Mouse (Mus musculus): ENCODE results near the gene Gsta2.
"Not testable (repeated sequence)": the region's sequence is repeated elsewhere in the genome, so short reads cannot be mapped to it uniquely, and the experiment has no call there.

Gsta2 gene

DNA sequence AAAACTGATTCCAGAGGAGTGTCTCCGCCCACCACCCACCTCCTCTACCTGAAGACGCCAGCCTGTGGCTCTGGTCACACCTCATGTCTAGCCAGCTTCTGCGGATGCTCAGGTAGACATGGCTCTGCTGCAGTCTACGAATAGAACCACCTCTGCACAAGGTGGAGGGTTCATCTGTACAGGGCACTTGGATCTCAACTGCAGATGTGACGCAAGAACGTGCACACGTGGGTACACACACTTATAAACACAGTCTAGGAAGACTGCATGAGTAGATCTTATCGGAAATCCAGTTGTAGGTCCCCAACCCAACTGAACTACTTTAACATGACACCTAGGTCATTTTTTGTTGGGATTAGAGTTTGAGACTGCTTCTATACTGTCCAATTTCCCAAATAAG lies at the start of gene Gsta2:
TSS of gene Gsta2 (minus strand) at position 178 of the 400 bp plus-strand sequence.
- DNase-seq: no peak

DNA sequence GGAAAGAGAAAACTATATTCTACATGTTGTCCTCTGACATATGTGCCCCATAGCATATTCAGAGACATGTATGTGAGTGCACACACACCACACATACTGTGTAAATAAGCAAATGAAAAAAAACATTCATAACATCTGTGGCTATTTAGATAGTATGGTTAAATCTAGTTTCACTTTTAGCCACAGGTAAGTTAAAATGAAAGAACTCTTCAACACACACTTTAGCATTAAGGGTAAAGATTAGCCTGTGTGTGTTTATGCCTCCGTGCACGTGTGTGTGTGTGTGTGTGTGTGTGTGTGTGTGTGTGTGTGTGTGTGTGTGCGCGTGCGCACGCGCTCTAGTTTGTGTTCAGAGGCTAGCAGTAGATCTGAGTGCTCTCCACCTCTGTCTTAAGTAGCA lies 46.0 kb upstream of the Gsta2 start:
- no peak for DNase-seq

DNA sequence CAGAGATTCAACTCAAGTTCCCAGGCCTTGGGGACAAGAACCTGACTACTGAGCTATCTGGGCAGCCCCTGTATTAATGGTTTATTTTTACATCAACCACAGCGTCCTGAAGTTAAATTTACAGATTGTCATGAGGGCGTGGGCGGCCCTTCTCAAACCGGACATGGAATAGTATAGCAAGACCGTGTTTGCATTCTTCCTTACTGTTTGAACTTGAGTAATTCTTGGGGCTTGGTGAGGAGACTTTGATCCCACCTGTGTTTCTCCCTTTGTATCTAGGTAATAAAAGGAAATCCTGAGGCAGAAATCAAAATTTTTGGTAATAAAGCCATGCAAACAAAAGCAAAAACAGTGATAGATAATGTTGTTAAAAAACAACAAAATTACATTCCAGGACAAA lies 45.0 kb upstream of the Gsta2 start:
- no peak for DNase-seq

DNA sequence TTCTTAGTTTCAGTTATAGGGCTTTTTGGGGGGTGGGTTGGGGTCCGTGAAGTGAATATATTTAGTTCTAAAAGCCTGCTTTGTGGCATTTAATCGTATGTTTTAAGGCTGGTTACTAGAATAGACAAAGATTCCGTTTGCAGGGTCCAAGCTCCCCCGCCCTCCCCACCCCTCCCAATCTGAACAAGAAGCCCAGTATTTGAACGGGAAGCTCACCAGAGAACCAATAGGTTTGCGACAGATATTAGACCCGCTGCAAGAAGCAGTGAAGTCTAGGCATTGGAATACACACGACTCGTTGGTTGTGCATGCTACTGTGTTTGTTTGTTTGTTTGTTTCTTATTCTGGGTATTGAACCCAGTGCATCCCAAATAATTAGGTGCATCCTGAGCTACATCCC lies 40.9 kb upstream of the Gsta2 start:
- DNase-seq: no peak

DNA sequence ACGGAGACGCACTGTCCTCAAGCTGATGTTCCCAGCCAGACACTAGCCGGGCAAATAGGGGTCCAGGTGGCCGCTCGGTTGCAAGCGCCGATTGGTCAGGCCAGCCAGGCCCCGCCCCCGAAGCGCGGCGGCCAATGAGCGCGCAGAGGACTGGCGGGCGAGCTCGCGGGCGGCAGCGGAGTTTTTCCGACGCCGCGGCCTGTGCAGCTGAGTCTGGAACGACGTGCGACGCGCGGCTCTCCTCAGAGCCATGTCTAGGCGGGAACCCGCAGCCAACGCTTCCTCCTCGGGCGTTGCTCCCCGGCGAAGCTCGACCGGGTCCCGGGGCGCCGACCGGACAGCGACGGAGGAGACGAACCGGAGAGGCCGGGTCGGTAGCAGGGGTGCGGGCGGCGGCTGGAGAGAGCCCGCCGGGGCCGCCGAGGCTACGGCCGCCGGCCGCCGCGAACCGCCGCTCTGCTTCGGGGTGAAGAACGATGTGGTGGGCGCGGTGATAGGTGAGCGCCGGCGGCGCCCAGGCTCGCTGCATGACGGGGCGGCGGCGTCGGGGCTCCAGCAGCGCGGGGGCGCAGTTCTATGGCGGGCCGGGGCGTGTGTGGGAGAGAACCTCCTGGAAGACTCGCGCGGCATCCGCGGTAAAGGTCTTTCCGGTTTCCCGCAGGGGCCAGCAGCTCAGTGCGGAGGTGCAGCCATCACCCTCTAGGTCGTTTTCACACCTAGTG lies 40.2 kb upstream of the Gsta2 start, which contains the start of gene Ddx43:
TSS of gene Ddx43 (plus strand) at position 148 of the 722 bp plus-strand sequence.
- DNase-seq: peak; percentile 21 to 38

DNA sequence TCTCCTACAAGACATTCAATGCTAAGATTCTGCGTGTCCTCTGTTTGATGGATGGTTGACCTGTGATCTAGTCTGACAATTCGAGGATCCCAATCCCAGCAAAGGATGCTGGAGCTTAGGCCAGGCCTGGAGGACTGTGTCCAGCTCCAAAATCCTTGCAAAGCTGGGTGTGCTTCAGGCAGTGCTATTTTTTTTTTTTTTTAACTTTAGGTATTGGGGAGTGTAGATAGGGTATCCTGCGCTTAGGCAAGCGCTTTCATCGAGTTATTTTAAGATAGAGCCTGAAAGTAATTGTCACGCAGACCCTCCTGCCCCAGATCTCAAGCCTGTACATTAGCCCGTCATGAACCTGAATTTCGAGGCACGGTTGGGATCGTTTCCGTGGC lies 39.6 kb upstream of the Gsta2 start:
- DNase-seq: no peak

DNA sequence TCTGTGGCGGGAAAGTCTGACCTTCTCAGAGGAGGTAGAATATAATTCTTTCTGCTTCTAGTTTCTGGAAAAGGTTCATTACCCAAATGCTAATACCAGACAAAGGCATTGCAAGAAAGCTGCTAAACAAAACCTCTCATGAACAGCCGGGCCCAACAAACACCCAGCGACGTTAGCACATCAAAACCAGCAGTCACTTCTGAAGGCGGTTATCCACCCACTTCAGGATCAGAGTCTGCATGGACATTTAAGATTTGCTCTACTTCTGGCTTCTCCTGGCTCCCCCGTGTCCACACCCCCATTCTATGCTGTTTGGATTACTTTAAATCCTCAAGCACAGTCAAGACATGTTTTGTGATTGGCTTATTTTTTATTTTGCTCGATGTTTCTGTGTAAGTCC lies 39.0 kb upstream of the Gsta2 start:
- no peak for DNase-seq

DNA sequence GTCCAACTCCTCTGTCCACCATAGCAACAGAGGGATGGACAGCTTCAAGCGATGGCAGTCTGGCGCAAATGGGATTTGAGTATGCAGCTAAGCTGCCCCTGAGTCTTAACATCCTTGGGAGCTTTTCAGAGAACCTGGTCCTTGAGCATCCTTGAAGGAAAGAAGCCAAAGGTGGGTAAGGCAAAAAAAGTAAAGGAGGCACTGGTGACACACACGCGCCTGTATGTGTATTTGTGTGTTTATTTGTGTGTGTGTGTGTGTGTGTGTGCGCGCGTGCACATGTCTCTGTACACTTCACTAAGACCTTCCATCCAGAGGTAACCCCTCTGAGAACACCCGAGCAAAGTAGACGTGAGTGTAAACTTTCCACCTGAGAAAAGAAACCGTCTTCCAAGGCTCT lies 38.2 kb upstream of the Gsta2 start:
- no peak for DNase-seq

DNA sequence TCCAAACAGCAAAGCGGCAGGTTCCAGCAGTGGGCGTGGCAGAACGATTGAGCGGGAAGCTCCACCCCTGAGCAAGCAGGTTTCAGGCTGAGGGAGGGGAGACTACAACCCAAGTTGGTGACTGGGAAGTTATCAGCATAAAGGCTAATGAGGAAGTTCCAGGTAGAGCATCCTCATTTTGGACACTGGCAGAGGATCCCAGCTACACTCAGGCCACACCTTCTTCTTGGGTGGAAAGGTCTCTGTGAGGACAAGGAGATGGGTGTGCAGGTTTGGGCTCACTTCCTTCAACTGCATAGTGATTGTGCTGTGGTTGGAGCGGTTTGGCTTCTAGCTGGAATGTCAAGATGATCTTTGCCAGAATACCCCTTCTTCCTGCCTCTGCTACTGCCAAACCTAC lies 34.4 kb upstream of the Gsta2 start:
- no peak for DNase-seq

DNA sequence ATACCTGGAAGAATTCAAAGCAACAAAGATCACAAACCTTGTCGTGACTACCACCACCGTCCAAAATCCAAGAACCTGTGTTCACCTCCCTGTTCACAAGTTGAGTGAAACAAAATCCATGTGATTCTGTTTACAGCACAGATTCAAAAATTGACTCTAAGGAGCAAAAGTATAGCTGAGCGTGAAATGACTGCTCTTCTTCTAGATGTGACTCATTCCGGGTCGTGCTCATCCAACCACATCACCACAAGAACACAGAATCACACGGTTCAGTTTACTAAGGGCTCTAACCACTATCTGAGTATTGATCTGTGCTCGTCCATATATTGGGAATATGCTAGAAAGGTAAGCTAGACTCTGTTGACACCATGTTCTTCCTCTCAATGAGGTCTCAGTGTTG lies 31.4 kb upstream of the Gsta2 start:
- DNase-seq: no peak

DNA sequence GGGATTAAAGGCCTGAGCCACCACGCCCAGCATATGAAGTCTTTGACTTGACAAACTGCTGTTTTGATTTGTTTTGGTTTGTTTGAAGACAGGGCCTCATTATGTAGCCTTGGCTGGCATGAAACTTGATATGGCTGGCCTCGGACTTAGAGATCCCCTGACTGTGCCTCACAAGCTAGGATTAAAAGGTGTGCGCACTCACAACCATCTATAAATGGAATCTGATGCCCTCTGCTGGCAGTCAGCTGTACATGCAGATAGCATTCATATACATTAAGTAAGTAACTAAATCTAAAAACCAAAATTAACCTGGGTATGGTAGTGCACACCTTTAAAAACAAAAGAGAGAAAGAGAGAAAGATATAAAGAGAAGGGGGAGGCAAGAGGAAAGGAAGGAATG lies 30.3 kb upstream of the Gsta2 start:
- DNase-seq: no peak

DNA sequence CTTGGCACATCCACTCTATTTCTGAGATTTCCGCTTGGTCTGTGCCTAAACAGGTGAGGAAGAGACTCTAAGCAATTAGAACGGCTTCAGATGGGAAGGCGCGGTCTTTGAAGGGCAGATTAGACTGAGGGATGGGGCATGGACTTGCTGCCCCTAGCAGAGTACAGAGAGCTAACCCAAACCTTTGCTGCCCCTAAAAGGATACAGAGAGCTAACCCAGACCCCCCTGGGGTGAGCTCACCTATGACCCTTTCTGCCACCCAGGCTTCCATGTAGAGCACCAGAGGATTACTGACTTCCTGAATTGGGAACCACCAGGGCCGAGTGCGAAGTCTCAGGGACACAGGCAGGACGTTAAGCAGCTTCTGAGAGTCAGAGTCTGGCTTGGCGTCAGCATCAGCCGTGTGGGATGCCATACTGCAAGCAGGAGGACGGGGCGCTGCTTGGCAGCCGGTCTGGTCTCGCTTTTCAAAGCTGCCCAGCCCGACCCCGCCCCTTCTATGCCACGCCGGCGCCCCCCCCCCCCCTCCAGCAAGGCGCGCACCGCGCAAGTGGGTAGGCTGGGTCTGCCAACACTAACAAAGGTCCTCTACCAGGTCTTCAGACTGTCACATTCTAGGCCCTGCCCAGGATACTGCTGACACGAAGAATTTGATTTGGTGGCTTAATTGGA lies 22.7 kb upstream of the Gsta2 start, which contains the start of gene Ooep:
TSS of gene Ooep (minus strand) at position 613 of the 673 bp plus-strand sequence.
- peak; percentile 18 to 46 for DNase-seq

DNA sequence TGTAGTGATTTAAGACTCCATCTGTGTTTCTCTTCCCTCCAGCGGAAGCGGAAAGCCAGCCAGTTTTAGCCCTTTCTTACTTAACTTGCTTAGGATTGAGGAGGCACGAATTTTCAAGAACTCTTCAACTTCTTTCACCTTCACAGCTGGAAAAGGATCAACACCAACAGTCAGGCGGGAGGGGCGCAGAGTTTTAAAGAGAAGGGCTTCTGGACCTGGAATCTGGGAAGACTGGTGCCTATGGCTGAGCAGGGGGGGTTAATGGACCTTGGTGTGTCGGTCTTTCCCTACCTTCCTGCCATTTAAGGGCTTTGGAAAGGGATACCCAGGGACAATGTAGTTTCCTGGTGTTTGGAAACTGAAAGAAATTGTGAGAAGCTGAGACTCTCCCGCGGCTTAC lies 22.0 kb upstream of the Gsta2 start:
- DNase-seq: no peak

DNA sequence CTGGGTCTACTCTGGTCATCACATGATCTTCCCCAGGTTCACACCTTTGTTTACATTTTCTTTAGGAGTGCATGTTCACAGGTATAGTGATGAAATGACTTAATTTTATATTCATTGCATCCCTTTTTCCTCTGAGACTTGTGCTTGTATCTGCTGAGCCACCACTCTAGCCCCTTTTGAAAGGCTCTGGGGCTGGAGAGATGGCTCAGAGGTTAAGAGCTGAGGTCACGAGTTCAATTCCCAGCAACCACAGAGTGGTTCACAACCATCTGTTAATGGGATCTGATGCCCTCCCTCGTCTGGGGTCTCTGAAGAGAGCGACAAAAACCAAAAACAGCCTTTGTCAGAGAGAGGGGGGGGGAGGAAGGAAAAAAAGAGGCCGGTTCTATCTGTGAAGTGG lies 19.9 kb upstream of the Gsta2 start:
- no peak for DNase-seq

DNA sequence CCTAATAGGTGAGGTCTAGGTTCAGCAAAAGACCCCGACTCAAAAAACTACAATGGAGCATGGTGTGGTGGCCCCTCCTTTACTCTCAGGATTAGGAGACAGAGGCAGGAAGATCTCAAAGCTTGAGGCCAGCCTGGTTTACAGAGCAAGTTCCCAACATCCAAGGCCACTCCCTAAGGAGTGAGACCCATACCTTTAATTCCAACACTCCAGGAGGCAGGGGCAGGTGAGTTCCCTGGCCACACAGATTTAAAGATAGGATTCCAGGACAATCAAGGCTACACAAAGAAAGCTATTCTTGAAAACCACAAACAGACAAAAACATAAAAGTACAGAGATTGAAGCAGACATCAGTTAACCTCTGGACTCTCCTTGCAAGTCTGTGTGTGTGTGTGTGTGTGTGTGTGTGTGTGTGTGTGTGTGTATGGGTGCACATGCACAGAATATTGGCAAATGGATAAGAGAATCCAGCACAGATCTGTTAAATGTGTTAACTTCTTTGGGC lies 19.3 kb upstream of the Gsta2 start:
- DNase-seq: no peak

DNA sequence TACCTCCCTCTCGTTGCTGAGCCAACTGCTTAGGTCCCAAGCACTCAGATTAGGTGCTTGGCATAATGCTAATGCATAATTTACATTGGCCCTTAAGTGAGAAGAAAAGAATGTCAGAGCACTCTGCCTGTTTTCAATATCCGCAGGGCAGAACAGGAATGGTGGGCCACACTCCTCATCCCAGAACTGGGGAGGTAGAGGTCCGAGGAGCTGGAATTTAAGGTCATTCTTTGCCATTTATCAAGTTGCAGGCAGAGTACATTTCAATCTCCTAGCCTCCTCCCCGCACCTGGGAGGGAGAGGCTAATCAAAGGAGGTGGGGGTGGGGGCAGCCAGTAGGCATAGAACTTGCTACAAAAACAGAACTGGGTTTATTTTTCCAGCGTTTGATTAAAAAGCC lies 18.8 kb upstream of the Gsta2 start:
- no peak for DNase-seq

DNA sequence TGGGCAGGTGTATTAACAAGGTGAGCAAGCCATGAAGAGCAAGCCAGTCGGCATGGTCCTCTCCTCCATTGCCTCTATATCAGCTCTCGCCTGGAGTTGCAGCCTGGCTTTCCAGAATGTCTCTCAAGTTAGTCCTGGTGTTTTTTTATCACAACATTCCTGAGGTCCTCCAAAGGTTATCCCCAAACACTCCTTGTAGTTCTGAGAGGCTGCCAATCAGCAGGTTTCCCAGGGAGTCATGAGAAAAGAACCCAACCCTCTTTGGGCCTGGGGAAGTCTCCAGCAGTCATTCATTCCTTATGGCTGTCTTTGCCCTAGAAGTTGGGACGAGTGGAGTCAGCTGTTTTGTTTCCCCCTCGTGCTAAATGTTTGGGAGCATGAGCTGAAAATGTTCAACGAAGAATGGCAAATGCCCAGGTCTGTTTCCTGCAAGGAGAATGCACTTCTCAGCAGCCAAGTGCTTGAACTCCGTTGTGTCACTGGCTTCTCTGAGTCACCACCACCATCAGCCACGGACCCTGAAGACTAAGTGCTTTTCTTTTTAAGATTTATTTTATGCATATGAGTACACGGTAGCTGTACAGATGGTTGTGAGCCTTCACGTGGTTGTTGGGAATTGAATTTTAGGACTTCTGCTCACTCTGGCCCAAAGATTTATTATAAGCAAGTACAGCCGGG lies 17.4 kb upstream of the Gsta2 start:
- DNase-seq: no peak

DNA sequence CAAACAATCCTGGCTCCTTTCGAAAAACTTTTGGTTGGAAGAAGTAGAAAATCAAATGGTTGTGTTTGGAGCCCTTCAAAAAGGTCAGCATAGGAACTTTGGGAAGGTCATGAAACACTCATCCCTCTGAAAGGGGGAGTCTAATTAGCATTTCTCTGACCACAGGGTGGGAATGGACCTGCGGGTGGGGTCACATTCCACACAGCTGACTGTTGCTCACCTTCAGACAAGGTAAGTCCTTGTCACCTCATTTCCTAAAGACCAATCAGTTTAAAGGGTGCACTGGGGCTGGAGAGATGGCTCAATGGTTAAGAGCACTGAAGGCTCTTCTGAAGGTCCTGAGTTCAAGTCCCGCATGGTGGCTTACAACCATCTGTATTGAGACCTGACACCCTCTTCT lies 15.9 kb upstream of the Gsta2 start:
- DNase-seq: no peak

DNA sequence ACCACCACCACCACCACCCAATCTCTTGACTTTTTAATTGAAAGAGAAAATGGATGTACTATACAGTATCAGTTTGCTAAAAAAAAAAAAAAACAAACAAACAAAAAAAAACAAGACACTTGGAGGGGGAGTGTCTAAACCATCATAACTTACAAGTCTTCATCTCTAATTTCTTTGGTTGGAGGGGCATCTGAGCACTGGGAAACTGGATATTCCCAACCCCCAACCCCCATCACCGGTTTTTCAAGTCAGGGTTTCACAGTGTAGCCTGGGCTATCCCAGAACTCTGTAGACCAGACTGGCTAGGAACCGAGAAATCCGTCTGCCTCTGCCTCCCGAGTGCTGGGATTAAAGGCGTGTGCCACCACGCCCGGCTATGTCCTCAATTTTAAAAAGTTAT lies 14.2 kb upstream of the Gsta2 start:
- no peak for DNase-seq

DNA sequence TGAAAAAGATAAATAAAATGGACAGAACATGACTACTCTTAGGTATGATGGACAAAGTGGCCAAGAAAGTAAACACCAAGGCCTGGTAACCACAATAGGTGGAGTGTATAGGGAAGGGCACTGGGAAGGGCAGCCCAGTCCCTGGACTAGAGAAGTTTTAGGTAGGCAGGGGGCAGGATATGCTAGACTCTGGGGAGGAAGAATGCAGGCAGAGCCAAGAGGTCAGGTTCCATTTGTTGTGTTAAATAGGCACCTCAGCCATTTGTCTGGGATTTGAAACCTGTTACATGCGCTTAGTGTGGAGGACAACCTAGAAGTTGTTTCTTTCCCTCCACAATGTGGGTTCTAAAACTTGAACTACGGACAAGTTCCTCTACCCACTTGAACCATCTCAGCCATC lies 13.8 kb upstream of the Gsta2 start:
- DNase-seq: no peak

DNA sequence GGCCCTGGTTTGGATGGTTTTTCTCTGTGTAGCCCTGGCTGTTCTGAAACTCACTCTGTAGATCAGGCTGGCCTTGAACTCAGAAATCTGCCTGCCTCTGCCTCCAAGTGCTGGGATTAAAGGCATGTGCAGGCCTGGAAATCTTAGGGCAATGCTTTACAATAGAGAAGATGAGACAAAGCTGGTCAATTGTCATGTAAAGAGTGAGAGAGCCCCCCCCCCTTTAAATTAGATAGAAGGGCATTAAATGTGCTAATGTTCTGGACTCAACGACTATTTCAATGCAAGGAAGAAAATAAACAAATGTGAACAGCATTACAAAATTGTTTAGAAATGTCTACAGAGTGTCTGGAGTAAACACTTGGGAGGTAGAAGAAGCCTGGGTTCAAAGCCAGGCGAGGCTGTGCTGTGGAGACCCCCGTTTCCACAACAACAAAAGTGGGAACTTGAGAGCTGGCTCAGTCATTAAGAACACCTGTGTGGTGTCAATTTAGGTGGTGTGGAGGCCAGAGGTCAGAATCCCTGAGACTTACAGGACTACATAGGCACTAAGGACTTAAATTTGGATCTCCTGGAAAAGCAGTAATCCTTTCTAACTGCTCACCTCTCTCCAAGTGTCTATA lies 13.2 kb upstream of the Gsta2 start:
- DNase-seq: no peak

DNA sequence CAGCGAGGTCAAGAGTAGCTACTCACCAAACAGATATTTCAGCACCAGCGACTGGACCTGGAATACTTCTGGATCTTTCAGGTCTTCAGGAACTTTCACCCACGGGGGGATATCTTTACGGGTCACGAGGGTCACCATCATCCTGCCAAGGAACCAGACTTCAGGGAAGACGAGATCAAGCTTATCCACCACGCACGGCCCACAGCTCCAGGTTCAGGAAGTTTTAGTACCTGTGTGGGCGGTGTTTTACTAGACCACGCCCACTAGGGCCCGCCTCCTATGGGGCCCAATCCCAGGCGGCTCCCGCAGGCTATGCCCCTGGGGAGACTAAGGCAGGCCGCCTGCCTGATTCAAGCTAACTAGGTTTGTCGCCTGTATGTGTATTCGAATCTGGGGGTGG lies 12.4 kb upstream of the Gsta2 start, which contains the start of gene Dppa5a:
TSS of gene Dppa5a (minus strand) at position 219 of the 400 bp plus-strand sequence.
- not testable (repeated sequence) for DNase-seq

DNA sequence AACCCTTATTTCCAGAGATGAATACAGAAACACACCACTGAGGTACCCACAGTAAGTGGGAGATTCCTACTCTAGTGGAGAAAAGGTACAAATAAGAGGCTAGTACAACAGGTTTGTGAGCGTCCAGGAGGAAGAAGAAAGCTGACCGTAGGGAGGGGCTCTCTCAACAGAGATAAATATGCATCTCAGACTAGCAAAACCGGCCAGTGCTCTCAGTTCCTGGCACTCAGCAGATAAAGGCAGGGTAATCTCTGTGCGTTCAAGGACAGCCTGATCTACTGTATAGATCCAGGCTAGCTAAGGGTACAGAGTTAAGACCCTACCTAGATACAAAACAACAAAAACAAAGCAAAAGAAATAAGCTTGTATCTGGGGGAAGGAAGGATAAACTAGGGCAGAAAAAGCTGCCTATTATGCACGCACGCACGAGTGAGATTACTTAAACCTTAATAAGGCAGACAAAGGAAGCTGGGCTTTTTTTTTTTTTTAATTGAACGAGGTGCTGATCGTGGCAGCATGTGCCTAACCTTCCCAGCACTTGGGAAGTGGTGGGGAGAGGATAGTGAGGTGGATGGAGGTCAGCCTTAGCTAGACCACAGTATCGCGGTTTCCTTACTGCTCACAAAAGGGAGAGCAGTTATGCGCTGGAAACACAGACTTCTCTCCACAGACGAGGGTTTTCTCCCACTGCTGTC lies 10.4 kb upstream of the Gsta2 start:
- DNase-seq: no peak

All from cerebellum, postnatal 25 days (tissue).